Mouse (Mus musculus): ENCODE measurements at regions not wholly inside any gene's neighbourhood (a gene's known extent, or its start where the extent isn't known, plus 50 kb on each side); places are given as distances from the start of the nearest gene placed in this dataset.

GRCm38 (mm10) chr8:25463532-25463931 lies 639.4 kb upstream of the Adam5 start:
- DNase-seq = no peak

GRCm38 (mm10) chr8:25462492-25462891 lies 638.3 kb upstream of the Adam5 start:
- no peak for DNase-seq

GRCm38 (mm10) chr8:25455644-25456043 lies 631.5 kb upstream of the Adam5 start:
- DNase-seq = no peak

- DNase-seq = no peak
Observed at GRCm38 (mm10) chr8:25454972-25455371, 630.8 kb upstream of the Adam5 start.

DNA sequence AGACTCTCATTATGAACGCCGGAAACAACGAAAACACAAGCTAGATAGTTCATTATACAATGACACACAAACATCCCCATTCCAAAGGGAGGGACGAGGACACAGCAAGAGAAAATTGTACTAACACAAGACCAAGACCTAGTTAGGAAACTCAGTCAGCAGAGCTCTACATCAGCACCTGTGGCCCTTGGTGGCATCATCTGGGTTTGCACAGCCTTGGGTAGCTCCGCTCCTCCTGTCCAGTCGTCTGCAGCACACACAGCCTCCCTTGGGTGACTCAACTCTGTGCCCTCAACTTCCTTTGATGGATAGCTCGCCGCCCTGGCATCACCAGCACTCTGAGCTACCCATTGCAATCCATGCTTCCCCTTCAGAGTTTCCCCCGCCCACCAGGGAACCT lies 629.7 kb upstream of the Adam5 start:
- DNase-seq = no peak

- no peak for DNase-seq
Observed at GRCm38 (mm10) chr8:25450544-25450943, 626.4 kb upstream of the Adam5 start.

DNA sequence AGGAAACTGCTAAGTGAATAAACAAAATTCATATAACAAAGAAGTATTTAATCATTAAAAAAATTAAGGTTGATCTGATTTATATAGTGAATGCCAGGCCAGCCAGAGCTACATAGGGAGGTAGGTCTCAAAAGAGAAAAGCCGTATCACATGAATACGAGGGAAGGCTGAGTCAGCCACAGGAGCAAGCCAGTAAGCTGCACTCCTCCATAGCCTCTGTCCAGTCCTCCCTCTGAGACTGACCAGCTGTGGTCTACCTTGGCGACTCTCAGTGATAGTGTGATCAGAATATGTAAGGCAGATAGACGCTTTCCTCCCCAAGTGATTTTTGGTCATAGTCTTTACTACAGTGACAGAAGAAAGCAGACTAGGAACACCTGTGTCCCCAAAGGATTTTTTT lies 625.4 kb upstream of the Adam5 start:
- DNase-seq = no peak

GRCm38 (mm10) chr8:25447900-25448299 lies 623.7 kb upstream of the Adam5 start:
- no peak for DNase-seq

- no peak for DNase-seq
Observed at GRCm38 (mm10) chr8:25445968-25446367, 621.8 kb upstream of the Adam5 start.

DNA sequence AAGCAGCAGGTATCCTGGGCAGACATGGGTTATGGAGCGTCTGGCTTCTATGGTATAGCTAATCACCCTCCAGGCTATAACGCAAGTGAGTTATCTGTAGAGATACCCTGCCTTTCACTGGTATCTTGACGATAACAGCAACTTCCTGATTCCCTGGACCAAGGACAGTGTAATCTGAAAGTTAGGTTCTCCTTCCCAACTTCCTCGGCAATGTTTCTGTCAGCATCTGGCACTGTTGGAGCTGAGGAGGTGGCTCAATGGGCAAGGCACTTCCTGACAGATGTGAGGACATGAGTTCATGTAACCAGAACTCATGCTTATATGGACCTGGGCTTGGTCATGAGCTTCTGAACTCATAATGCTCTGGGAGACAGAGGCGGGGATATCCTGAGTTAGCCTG lies 620.9 kb upstream of the Adam5 start:
- no peak for DNase-seq

DNA sequence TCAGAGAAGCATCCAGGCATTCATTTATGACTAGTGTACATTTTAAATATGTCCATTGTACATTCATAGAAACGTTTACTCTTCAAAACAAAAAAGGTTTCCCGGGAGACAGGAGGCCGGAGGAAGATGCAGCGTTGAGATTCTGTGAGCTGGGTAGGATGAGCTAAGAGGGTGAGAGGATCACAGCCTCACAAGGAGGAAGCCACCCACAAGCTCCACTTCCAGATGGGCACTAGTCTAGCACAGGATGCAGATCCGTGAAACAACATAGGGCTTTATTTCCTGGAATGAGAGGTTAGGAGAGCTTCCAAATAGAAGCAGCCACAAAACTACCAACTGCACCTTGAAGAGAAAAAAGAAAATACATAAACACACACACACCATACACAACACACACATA lies 619.4 kb upstream of the Adam5 start:
- DNase-seq = no peak

GRCm38 (mm10) chr8:25441057-25441441 lies 616.9 kb upstream of the Adam5 start:
- no peak for DNase-seq

DNA sequence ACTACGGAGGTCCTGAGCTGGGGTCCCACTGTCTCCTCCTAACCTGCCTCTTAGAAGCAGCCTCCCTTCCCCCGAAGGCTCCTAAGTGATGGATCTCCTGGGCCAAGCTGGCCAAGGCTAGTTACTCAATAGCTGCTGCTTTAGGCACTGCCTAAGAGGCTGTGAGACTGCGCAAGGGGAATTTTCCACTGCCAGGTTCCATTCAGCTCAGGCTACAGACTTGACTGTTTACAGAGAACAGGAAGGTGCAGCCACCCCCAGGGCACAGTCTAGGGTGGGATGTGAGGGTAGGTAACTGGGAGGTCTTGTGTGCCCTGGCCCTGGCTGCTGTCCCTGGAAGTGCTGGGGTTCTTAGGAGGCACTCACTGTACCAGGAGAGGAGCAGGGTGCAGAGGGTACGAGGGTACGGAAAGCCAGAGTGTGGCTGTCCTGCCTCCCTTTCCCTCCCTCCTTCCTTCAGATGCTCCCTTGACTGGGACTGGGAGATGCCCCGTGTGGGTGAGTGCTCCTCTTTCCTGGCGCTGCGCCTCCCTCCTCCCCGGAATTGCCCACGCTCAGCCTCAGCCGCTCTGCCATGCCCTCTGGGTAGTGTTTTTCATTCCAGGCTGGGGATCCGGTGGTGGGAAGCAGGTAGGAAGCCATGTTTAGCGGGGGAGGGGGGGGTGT lies 616.4 kb upstream of the Adam5 start:
- peak; percentile 30 for DNase-seq

DNA sequence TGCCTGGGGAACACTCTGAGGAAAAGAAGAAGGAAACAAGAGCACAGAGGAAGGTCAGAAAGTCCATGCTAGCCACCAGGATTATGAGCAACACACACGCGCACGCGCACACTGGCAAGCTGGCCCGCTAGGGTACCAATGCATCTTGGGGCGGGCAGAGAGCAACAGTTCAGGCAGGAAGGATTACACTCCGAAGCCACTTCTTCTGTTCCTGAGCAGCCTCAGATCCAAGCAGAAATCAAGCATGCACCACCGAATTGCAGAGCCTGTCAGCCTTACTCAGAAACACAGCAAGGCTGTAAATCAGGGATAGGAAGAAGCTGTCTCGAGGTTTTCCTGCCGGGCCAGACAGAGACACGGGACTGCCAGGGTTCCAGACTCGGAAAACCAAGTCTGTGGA lies 615.8 kb upstream of the Adam5 start:
- DNase-seq = peak; percentile 36

DNA sequence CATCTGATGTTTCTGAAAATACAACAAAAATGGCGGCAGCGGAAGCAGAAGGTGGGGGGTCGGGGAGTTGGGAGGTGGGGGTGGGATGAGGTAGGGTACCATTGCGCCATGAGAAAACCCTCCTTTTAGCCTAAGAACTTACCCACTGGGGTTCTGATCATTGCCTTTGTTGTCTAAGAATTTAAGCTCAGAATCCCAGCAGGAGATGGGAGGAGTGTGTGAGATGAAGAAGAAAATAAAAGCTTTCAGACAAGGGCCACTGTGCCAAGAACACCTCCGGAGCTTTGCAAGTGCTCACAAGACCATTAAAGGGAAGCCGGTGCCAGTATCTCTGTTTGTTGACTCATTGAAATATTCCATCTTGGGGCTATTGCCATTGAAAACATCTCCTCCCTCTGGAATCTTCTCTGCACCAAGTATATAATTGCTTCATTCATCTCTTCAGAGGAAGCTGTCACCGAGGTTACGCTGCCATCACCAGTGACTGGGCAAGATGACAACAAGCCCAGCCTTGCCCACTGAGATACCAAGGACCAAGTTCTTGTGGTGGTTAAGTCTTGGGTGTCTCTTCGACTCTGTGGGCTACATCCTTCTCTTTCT lies 614.0 kb upstream of the Adam5 start:
- DNase-seq = no peak

DNA sequence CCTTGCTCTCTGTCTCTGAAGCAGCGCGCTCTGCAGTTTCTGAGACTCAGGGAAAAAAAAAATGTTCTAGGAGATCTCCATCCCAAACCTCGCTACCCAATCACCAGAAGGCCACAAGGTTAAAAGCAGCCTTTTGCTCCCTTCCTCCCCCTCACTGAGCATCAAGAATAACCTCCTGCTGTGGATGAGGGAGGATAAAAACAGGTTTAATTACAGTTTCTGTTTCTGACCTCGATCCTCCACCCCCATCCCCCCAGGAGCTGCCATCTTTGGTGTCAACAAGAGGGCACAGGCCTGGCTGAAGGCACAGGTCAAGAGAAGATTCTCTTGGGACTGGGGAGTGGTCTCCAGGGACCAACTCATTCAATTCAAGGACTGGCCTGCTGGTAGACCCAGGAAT lies 613.0 kb upstream of the Adam5 start:
- DNase-seq = no peak

GRCm38 (mm10) chr8:25430552-25430951 lies 606.4 kb upstream of the Adam5 start:
- no peak for DNase-seq

GRCm38 (mm10) chr8:25429846-25430482 lies 605.8 kb upstream of the Adam5 start:
- no peak for DNase-seq

DNA sequence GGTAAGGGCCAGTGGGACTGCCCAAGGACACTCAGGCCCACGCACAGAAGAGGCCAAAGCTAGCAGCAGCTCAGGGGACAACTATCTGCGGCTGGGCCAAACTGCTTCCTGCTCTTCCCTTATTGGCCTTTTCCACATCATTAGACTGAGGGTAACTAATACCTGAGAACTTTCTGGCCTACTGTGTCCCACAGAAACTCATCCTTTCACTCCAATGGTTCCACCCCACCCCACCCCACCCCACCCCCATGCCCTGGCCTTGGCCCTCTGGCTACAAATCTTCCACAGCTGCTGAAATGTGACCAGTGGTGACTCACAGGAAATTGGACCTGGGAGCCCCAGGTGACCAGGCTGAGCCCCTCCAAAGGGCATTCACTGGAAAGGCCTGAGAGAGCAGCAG lies 604.6 kb upstream of the Adam5 start:
- DNase-seq = peak; percentile 54

DNA sequence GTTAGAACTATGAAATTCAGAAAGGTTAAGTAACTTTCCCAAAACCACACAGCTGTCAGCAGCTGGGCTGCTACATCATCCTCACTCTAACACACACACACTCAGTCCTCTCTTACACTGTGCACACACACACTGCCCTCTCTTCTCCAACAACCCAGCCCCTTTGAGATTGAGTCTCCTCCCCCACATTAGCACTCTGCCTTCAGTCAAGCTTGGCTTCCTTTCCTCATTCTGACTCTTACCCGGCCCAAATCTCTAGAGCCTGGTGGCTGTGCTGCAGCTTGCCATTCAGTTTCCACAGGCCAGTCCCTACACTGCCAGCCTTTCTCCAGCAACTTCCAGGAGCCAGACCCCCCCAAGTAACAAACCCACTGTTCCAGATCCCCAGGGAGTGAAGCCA lies 602.0 kb upstream of the Adam5 start:
- no peak for DNase-seq

- no peak for DNase-seq
Observed at GRCm38 (mm10) chr8:25421478-25421877, 597.3 kb upstream of the Adam5 start.

GRCm38 (mm10) chr8:25410536-25410935 lies 586.4 kb upstream of the Adam5 start:
- no peak for DNase-seq

DNA sequence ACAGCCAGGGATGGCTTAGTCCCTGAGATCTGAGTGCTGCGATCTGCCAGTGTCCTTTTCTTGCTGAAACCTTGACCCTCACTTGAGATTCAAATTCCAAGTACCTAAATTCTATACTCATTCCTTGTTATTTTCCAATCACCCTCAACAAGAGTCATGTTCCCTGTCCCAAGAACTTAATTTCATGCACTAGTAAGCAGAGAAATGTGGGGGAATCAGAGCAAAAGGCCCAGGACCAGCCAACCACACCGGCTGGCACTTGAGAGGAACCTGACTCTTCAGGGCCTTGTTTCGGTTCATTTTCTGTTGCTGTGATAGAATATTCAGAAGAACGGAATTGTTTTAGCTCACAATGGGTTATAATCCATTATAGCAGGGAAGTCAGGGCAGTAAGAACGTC lies 583.7 kb upstream of the Adam5 start:
- DNase-seq = no peak

GRCm38 (mm10) chr8:25392766-25393166 lies 568.6 kb upstream of the Adam5 start:
- no peak for DNase-seq

Measured in gastrocnemius, postnatal 25 days (tissue).